Mouse (Mus musculus): ENCODE data around the gene Hsd11b1.
A peak's percentile ranks its signal among the peaks of the same experiment; 100 is the strongest.

The Hsd11b1 gene

DNA sequence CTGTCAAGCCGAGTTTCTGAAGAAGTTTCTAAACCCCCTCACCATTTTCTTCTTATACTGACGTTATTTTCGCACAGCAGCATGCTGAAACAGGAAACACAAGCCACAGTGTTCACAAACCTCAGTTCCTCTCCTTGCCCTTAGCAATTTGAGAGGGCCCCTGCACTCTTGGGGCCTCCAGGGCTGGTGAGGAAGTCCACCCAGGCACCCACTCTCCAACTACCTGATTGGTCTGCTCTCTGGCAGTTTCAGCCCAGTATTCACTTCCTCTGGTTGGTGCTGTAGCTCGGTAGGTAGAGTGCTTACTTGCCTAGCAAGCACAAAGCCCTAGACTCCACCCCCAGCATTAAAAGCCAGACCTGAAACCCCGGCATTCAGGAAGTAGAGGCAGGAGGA, 62.5 kb downstream of the Hsd11b1 start, which contains the start of gene Traf3ip3:
Gene Traf3ip3, minus strand, starts transcription at position 321 of the 396 bp plus-strand sequence.
- DNase-seq (ENCODE audit: low spot score in 2 of 2) = peak in 1 of 2 experiments; percentile 21

DNA sequence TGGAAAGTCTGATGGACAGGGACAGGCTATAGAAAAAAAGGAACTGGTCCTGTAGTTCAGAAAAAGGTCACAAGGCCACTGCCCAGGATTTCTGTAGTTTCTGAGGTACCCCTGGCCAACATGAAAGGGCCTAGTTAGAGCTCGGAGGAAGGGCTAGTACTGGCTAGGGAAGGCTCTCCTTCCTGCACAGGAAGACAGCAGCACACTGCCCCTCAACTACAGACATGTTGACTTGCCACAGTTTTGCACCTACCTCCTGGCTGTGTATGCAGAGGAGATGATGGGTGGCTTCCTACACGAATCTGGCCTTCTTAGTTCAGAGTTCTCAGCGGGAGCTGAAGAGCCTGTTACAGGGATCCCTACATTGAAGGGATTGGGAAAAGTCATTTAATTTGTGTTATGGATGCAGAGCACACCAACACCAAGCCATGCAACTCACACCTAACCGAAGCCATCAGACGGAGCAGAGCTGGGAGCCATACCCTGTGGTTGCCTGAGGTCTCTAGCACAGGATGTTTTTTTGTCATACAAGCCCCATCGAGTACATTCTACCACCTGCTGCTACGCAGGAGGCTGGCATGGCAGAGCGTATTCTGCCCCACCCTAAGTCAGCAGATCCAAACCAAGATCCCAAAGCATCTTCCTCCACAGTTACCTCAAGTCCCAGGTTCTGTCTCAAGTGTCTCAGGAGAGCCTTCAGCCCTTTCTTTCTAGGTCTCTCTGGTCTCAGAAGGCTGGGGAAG, 63.1 kb downstream of the Hsd11b1 start:
- DNase-seq (ENCODE audit: low spot score in 2 of 2) = no peak

DNA sequence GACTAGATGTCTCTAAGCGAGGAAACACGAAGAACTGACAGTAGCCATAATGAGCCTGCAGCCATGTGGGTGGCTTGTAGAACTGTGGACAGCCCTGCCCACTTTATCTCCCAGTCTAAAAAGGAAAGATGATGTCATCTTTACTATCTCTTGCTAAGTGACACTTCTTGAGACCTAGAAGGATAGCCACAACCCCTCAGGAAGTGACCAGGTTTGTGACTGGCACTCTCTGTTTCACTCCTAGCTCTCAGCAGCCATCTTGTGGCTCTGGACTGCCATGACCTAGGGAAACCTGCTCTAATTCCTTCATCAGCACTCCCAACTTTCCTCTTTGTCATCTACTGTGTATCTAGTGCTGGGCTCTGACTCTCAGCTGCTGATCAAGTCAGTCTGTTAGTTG, 65.6 kb downstream of the Hsd11b1 start:
- DNase-seq (ENCODE audit: low spot score in 2 of 2) = no peak

DNA sequence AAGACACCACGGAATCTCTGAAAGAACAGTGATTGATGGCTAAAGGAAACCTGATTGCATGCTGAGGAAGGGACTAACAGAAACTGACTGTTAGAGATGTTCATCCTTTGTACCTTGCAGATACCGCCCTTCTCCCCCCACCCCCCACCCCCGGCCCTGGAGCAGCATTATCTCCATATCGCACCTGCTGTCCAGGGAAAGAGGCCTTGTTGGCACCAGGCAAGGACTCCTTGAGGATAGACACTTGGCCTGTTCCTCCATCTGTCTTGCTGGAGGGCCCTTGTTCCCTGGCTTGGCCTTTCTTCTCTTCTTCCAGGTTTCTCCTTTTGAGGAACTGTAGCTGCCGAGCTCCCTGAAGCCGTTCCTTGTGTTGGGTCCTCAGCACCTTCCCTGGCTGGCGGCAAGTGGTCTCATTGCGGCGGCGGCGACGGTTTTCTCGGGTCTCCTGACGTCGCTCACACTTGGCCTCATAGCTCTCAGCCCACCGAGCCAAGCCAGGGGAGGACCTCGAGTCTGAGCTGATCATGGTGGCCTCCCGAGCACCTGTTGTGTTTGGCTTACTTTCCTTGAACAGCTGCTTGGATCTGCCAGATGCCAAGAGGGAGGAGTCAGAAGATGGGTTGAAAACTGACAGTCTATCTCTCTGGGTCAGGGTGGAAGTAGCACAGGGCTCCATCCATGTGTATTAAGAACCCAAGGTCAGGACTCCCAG, 66.2 kb downstream of the Hsd11b1 start:
- no peak for DNase-seq (ENCODE audit: low spot score in 2 of 2)

DNA sequence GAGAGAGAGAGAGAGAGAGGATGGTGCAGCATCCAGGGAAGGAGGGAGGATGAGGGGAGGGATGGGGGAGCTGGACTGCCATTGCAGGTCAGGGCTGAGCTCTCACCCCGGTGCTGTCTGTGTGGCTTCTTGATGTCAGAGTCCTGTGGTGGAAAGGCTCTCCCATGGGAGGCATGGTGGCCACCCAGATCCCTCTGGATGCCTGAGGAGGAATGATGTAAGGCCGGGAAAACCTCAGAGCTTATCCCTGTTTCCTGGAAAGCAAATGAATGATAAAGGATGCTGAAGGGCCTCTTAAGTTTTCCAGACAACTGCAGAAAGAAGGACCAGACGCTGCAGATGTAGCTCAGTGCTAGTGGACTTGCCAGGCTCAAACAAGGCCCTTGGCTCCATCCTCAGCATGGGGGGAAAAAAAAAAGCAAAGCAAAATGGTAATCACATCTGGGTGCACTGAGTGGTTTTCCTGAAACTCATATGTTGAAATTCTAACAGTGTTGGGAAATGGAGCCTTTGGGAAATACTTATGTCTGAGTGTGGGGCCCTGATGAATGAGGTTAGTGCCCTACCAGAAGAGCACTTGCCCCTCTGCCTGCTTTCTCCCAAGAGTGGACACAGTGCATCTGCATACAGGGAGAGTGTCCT, 68.6 kb downstream of the Hsd11b1 start:
- DNase-seq (ENCODE audit: low spot score in 2 of 2) = no peak

DNA sequence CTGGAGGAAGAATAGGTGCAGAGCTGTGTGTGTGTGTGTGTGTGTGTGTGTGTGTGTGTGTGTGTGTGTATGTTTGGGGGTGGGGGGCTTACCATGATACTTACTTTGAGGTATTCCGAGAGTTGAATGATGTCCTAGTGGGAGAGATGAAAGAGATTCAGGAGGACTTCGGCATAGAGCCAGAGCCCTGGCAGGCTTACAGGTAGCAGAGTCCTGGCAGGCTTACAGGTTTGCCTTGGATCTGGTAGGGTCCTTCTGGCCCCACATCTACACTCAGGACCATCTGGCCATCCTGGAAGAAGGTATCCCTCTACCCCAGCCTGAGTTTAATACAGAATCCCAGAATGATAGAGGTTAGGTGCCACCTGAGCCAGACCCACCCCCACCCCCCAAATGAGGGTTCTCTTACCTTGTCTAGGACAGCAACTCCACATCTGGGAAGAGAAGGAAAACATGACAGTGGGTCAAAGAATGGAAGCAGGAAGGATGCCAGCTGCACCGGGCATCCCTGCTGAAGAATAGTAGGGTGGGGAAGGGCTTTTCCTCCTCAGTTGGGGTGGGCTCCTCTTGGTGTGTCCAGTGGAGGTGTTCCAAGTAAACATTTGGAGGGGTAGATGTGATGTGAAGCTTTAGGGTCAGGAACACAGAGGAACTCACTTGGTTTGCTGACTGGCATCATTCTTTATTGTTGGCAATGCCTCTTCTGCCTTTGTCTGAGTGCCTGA, 69.3 kb downstream of the Hsd11b1 start:
- DNase-seq (ENCODE audit: low spot score in 2 of 2) = no peak

DNA sequence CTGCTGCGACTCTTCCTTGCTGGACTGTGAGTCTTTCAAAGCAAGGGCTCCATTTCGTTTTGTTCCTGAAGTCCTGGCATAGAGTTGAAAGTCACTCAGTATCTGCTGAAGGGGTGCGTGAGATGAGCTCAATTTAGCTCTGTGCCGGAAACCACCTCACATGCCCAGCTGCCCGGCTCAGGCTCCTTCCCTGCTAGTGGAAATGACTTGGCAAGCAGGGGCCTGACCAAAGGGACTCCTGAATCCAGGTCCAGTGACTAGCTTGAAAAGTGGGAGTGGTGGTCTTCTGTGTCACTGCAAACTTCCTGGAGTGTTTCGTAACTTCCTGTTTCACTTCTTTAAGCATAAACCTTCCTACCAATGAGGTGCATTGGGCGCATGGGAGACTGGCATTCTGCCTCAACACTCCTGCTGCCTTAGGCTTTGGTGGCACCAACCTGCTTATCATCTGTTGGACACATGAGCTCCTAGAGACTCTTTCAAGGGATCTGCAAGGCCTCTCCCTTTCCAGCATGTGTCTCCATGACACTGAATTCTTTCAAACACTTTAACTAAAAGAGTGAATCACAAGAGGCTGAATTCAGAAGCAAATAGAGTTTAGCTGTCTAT, 72.1 kb downstream of the Hsd11b1 start:
- DNase-seq (ENCODE audit: low spot score in 2 of 2) = no peak

DNA sequence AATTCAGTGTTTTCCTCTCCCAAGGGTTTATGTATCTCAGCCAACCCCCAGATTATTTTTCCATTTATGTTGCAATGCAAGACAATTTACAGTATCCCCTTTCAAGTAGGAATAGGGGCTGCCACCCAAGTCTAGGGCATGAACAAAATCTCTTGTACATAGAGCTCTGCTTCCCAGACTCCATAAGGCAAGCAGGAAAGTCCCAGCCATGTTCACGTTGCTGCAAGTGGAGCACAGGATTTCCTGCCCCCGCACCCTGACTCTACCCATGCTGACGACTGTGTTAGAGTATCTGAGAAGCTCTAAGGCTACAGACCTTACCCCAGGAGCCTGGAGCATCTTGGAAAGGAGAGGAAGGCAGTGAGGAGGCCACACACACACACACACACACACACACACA, 74.1 kb downstream of the Hsd11b1 start:
- no peak for DNase-seq (ENCODE audit: low spot score in 2 of 2)

DNA sequence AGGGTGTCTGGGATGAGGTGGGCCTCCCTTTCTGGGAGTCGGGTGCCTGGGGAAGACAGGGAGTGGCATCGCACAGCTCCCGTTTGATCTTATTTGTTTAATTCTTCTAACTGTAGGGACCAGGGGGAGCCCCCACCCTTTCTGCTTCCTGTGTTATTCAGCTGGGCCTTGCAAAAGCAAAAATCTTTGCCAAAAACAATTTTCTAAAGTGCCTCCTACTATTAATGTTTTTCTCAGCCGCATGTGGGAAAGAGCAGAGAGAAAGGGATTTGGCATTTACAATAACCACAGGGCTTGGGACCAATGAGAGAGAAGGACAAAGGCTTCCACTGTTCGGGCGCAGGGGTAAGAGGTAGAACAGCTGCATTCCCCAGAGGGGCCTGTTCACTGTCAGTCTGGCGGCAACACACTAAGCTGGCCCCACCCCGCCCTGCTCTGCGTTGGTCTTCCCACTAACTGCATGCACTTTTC, 74.7 kb downstream of the Hsd11b1 start:
- peak in 1 of 2 experiments; percentile 27 for DNase-seq (ENCODE audit: low spot score in 2 of 2)

DNA sequence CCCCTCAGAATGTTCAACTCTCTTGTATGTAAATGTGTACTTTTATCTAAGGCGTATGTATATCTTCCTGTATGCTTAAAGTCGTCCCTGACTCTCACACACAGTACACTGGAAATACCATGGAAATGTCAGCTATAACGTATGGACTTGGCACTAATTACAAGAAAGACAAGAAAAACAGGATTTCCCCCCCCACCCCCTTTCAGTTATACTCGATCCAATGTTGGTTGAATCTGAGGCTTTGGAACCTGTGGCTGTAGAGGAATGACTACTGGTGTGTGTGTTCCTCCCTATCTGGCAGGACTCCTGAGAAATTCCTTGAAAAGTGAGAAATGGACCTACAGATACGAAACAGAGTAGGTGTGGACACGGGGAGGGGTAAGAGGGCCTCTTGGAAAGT, 75.6 kb downstream of the Hsd11b1 start:
- DNase-seq (ENCODE audit: low spot score in 2 of 2) = no peak

DNA sequence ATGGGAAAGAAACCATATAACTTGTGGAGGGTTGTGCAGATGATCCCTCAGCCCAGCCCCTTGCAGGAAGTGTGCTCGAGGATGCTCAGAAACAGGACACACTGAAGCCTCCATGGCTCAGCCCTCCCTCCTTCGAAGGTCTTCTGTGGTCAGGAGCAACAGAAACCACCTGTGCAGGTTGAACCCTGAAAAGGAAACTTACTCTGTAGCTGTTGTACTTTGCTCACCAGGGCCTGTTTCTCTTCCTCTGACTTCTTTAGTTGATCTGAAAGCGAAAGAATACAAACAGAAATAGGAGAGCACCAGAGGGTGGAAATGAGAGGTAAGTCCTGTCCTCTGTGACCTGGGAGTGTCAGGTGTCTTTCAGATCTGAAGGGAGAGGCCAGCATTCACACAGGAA, 82.8 kb downstream of the Hsd11b1 start:
- DNase-seq (ENCODE audit: low spot score in 2 of 2) = no peak

DNA sequence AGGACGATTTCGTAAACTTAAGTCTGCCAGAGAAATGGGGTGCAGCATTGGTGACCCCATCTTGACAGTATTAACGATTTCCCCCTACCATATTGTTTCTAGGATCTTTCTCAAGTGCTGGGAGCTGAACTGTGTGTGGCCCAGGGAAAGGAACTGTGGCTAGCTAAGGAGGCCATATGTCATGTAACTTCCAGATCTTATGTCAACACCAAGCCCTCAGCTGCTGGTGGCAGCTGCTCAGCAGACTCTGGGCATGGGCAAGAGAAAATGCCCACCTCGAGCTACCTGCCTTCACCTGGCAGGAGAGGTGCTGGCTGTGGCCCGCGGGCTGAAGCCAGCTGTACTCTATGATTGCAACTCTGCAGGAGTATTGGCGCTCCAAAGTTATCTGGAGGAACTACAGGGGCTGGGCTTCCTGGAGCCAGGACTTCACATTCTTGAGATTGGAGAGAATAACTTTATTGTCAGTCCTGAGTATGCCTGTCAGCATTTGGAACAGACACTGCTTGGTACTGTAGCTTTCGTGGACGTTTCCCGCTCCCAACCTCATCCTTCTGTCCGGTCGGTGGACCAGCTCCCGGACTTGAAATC, 89.6 kb downstream of the Hsd11b1 start:
- no peak for DNase-seq (ENCODE audit: low spot score in 2 of 2)

DNA sequence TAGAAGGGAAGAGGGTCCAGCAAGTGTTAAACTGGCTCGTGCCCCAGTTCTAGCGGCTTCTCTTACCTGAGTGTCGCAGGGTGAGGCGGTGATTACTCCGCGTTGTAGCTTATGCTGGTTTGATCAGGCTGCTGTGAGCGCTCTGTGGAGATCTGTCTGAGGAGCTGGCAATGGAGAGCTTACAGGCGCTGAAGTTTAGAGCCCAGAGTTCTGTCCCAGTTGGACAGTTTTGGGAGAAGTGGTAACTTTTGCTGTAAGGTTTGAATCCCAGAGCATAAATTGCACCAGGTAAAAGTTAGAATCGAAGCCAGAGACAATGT, 90.1 kb downstream of the Hsd11b1 start:
- DNase-seq (ENCODE audit: low spot score in 2 of 2) = no peak

DNA sequence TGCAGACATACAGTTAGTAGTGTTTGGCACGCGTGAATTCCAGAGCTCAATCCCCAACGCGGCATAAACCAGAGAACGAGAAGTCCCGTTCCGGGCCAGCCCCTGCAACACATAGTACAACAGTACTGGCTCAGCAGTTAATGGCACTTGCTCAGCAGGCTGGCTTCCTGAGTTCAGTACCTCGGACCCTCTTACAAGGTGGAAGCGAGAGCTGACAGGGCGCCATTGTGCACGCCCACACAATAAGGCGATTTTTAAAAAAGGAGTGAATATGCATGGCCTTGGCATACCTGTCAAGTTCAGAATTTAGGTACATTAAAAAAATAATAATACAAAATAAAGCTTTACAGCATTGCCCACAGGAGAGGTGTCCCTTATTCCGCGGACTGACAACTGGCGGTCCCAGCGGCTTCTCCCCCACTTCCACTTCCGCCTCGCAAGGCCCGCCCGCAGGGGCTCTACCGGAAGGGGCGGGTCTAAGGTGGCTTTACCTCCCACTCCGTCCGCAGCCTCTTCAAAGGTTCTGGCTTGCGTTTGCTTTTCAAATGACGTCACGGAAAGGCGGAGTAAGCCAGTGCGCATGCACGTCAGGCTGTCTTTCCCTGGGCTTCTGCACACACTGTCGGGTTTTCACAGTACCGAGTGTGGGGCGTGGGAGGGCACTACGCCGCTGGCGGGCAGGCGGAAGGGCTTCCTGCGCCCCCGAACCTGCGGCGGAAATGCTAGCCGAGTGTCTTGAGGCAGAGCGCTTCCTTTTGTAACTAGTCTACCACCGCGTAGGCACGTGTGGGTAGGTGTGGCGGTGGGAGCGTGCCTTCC, 90.7 kb downstream of the Hsd11b1 start:
- DNase-seq (ENCODE audit: low spot score in 2 of 2) = peak; percentile 94 to 97

Measured in left cerebral cortex, adult 9 months (tissue).